Mouse (Mus musculus): ENCODE results near the gene Fbxw16. TPM values are rescaled to one million over a fixed set of nuclear protein-coding genes. Genes with fewer than 3 reads are reported as not detected.
"Not testable (repeated sequence)": the region's sequence is repeated elsewhere in the genome, so short reads cannot be mapped to it uniquely, and the experiment has no call there.

The Fbxw16 gene
- polyA plus RNA-seq (2011; ENCODE audit: insufficient read depth, insufficient read length, low replicate concordance, missing spikeins), result not detected in 2 replicates

DNA sequence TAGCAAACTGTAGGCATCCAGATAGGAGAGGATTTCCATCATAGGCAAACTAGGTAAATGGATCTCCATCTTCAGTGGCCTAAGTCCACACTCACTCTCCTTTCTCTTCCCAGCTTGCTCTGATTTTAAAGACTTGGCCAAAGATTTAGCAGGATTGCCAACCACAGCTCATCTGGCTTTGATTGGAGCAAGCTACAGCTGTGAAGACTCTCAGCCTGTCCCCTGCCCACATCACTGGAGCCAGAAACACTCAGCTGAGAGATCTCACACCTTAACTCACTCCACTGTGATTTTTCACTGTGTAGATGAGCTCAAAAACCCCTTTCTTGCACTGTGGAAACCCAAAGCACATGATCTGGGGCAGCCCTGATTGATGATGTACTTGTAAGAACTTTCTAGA is at the start of gene Fbxw16:
TSS of gene Fbxw16 (minus strand) at position 101 of the 400 bp plus-strand sequence.
- Histone ChIP-seq H3K4me3 (replicated peaks; ENCODE audit: control insufficient read depth, low read depth, low read length) (no peak within 1 kb of the TSS), H3K27ac (ENCODE audit: control insufficient read depth, insufficient read depth, low read depth, low read length, poor library complexity) (no peak within 1 kb of the TSS), H3K4me1 (ENCODE audit: control insufficient read depth, insufficient read depth, low read length) (no peaks in the 10 kb centered on the region)
- TF ChIP-seq POLR2A (IDR thresholded peaks at IDR 0.05; ENCODE audit: borderline replicate concordance, control insufficient read depth, low read depth, low read length) (no peak), CTCF (IDR thresholded peaks at IDR 0.05; ENCODE audit: control insufficient read depth, insufficient read depth, low read length) (no peak)

DNA sequence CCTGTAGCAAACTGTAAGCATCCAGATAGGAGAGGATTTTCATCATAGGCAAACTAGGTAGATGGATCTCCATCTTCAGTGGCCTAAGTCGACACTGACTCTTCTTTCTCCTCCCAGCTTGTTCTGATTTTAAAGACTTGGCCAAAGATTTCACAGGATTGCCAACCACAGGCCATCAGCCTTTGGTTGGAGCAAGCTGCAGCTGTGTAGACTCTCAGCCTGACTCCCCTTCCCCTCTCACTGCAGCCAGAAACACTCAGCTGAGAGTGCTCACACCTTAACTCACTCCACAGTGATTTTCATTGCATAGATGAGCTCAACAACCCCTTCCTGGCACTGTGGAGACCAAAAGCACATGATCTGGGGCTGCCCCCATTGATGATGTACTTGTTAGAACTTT is 46.8 kb upstream of the Fbxw16 start, which contains the start of gene Fbxw19:
TSS of gene Fbxw19 (minus strand) at position 101 of the 400 bp plus-strand sequence.
- H3K4me1 ChIP-seq (ENCODE audit: control insufficient read depth, insufficient read depth, low read length); H3K27ac ChIP-seq (ENCODE audit: control insufficient read depth, insufficient read depth, low read depth, low read length, poor library complexity); H3K4me3 ChIP-seq (replicated peaks; ENCODE audit: control insufficient read depth, low read depth, low read length): not testable (repeated sequence)
- WGBS, result 58% methylated on average over 1 of the region's 1 CpGs

DNA sequence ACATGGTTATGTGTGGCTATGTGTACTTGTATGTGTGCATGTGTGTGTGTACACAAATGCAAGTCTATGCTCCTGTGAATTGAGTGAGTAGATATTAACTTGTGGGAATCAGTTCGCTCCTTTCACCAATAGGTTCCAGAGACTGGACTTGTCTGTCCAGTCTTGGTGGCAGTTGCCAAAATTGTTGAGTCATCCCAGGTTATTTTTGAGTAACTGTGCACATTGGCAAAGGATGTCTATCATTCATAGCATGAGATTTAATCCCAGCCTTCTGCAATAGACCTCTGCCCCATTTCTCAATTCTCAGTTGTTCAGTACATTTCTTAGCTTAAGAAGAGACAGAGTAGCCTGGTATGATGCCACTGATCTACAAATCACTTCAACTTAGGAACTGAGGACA is 16.0 kb downstream of the Fbxw16 start:
- no peaks in the 10 kb centered on the region for H3K4me1 ChIP-seq (ENCODE audit: control insufficient read depth, insufficient read depth, low read length)
- H3K27ac ChIP-seq (ENCODE audit: control insufficient read depth, insufficient read depth, low read depth, low read length, poor library complexity), result no peak overlapping the region
- 90% methylated on average over 1 of the region's 1 CpGs for WGBS
- TF ChIP-seq CTCF (IDR thresholded peaks at IDR 0.05; ENCODE audit: control insufficient read depth, insufficient read depth, low read length), result no peak
- no peak for TF ChIP-seq POLR2A (IDR thresholded peaks at IDR 0.05; ENCODE audit: borderline replicate concordance, control insufficient read depth, low read depth, low read length)
- H3K4me3 ChIP-seq (replicated peaks; ENCODE audit: control insufficient read depth, low read depth, low read length), result no peak overlapping the region

DNA sequence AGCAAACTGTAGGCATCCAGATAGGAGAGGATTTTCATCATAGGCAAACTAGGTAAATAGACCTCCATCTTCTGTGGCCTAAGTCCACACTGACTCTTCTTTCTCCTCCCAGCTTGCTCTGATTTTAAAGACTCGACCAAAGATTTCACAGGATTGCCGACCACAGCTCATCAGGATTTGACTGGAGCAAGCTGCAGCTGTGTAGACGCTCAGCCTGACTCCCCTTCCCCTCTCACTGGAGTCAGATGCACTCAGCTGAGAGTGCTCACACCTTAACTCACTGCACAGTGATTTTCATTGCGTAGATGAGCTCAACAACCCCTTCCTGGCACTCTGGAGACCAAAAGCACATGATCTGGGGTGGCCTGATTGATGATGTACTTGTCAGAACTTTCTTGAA is 44.7 kb downstream of the Fbxw16 start, which contains the start of gene Fbxw22:
TSS of gene Fbxw22 (minus strand) at position 101 of the 400 bp plus-strand sequence.
- 67% methylated on average over 4 of the region's 4 CpGs for WGBS
- not testable (repeated sequence) for H3K4me3 ChIP-seq (replicated peaks; ENCODE audit: control insufficient read depth, low read depth, low read length); H3K4me1 ChIP-seq (ENCODE audit: control insufficient read depth, insufficient read depth, low read length); H3K27ac ChIP-seq (ENCODE audit: control insufficient read depth, insufficient read depth, low read depth, low read length, poor library complexity)

Other genes starting within 250 kb of the Fbxw16 start
- not detected in 2 replicates for gene Fbxw20, start 214.4 kb downstream of the Fbxw16 start, polyA plus RNA-seq (2011; ENCODE audit: insufficient read depth, insufficient read length, low replicate concordance, missing spikeins)
- not detected in 2 replicates for gene Fbxw14, start 161.5 kb downstream of the Fbxw16 start, polyA plus RNA-seq (2011; ENCODE audit: insufficient read depth, insufficient read length, low replicate concordance, missing spikeins)
- gene Fbxw28, start 109.5 kb downstream of the Fbxw16 start, polyA plus RNA-seq (2011; ENCODE audit: insufficient read depth, insufficient read length, low replicate concordance, missing spikeins), result not detected in 2 replicates
- gene Fbxw22, start 44.8 kb downstream of the Fbxw16 start, polyA plus RNA-seq (2011; ENCODE audit: insufficient read depth, insufficient read length, low replicate concordance, missing spikeins), result not detected in 2 replicates
- gene Fbxw19, start 46.7 kb upstream of the Fbxw16 start, polyA plus RNA-seq (2011; ENCODE audit: insufficient read depth, insufficient read length, low replicate concordance, missing spikeins), result 3.1 and 6.3 TPM in 2 replicates
- gene Fbxw15, start 119.1 kb upstream of the Fbxw16 start, polyA plus RNA-seq (2011; ENCODE audit: insufficient read depth, insufficient read length, low replicate concordance, missing spikeins), result not detected in 2 replicates
- not detected in 2 replicates for gene Fbxw24, start 176.9 kb upstream of the Fbxw16 start, polyA plus RNA-seq (2011; ENCODE audit: insufficient read depth, insufficient read length, low replicate concordance, missing spikeins)
- gene Fbxw25, start 215.5 kb upstream of the Fbxw16 start, polyA plus RNA-seq (2011; ENCODE audit: insufficient read depth, insufficient read length, low replicate concordance, missing spikeins), result not detected in 2 replicates